Mouse (Mus musculus) liver, embryonic 14.5 days (tissue): ENCODE data around the gene Cuedc2. TPM values are rescaled to one million over a fixed set of nuclear protein-coding genes. Genes with fewer than 3 reads are reported as not detected.

Experiments used
- ATAC-seq: fragments of 200-750 bp; cut with Nextera tagmentation; 2 replicates; pipeline ENCODE4 v1.8.0; 2017; ENCODE audit warnings: moderate number of reproducible peaks, mild to moderate bottlenecking, moderate library complexity; ENCODE audit not compliant: insufficient read depth
- DNase-seq, 3 experiments: peaks; one replicate each; pipeline ENCODE4 v3.0.0-alpha.2; 2012 to 2013; ENCODE audit warnings: low read depth in 3 of 3, low spot score in 3 of 3
- H3K27ac ChIP-seq: fragments of 300-500 bp; sonication (generic); 2 replicates; pipeline ENCODE4 v1.5.1; 2014; ENCODE audit warnings: moderate library complexity, mild to moderate bottlenecking, control low read depth, inconsistent platforms
- H3K27me3 ChIP-seq: fragments of 300-500 bp; sonication (generic); 2 replicates; pipeline ENCODE4 v1.6.1; 2014; ENCODE audit warnings: mild to moderate bottlenecking, low read length, moderate library complexity; ENCODE audit not compliant: control insufficient read depth, insufficient read depth
- H3K36me3 ChIP-seq: fragments of 300-500 bp; sonication (generic); replicated peaks from 2 replicates; pipeline ENCODE4 v1.6.1; 2014; ENCODE audit warnings: low read depth; ENCODE audit not compliant: control insufficient read depth, insufficient read depth
- H3K4me1 ChIP-seq, 2 experiments: fragments of 200-500 bp in 1 of 2; fragments of 300-500 bp in 1 of 2; sonication (generic) in 1 of 2; replicated peaks; 2 replicates each; pipeline ENCODE4 v1.6.1; 2012 to 2014; ENCODE audit warnings: antibody characterized with exemption in 1 of 2, inconsistent platforms in 1 of 2, low read length in 1 of 2; ENCODE audit not compliant: control insufficient read depth in 2 of 2, insufficient read depth in 2 of 2
- H3K4me2 ChIP-seq: fragments of 300-500 bp; sonication (generic); 2 replicates; pipeline ENCODE4 v1.6.1; 2014; ENCODE audit warnings: low read depth, mild to moderate bottlenecking, control low read depth, moderate library complexity
- H3K4me3 ChIP-seq, 2 experiments: fragments of 200-500 bp in 1 of 2; fragments of 300-500 bp in 1 of 2; sonication (generic) in 1 of 2; 2 replicates each; pipeline ENCODE4 v1.5.1; 2012 to 2014; ENCODE audit warnings: low read depth in 2 of 2, low read length in 2 of 2, mild to moderate bottlenecking in 2 of 2, control low read depth in 1 of 2, inconsistent platforms in 1 of 2, moderate library complexity in 1 of 2; ENCODE audit not compliant: insufficient read depth in 1 of 2
- H3K9ac ChIP-seq: fragments of 300-500 bp; sonication (generic); replicated peaks from 2 replicates; pipeline ENCODE4 v1.6.1; 2014; ENCODE audit warnings: mild to moderate bottlenecking, control low read depth, moderate library complexity
- H3K9me3 ChIP-seq: fragments of 300-500 bp; sonication (generic); 2 replicates; pipeline ENCODE4 v1.6.1; 2016; ENCODE audit warnings: low read length, mixed read lengths; ENCODE audit not compliant: control insufficient read depth
- CTCF ChIP-seq: IDR thresholded peaks from 2 replicates; pipeline ENCODE4 v1.5.1; 2016; ENCODE audit warnings: antibody characterized with exemption, low read depth, control low read depth
- EP300 ChIP-seq: IDR thresholded peaks from 2 replicates; pipeline ENCODE4 v1.6.1; 2016; ENCODE audit warnings: antibody characterized with exemption, low read depth
- WGBS: fragments of 180-500 bp; shearing (Covaris S2); extraction: QIAGEN DNeasy Blood & Tissue Kit; methylation state at CpG from one replicate; pipeline ENCODE4 v1.1.7; 2014; ENCODE audit not compliant: insufficient replicate concordance; 5-methylcytosine and 5-hydroxymethylcytosine counted together
- polyA plus RNA-seq, 2 experiments: library from polyadenylated mRNA; depleted of rRNA in 1 of 2; stranded (reverse) in 1 of 2; unstranded in 1 of 2; fragments of >200 nt; fragmentation: Nextera tagmentation in 1 of 2; extraction: Ambion mirVana in 1 of 2; gene quantifications; 2 replicates each; pipeline versions ENCODE4 v1.2.1 to v1.2.3; 2012 to 2014

Gene Cuedc2
- polyA plus RNA-seq, 2 experiments, result 54.9 to 76.6 TPM

GRCm38 (mm10) chr19:46306751-46307289, 31.7 kb downstream of the Cuedc2 start:
- ATAC-seq (no peak), DNase-seq (no peak)
- no peaks in the 10 kb centered on the region for H3K9me3 ChIP-seq
- 88% methylated on average over 9 of the region's 9 CpGs for WGBS
- no peaks in the 10 kb centered on the region for H3K27me3 ChIP-seq
- H3K4me1 ChIP-seq, result peaks cover 7 to 11% of the 10 kb centered on the region in 2 experiments
- no peak overlapping the region for H3K4me3 ChIP-seq
- H3K27ac ChIP-seq, result no peak overlapping the region
- H3K9ac ChIP-seq, result no peak overlapping the region
- H3K4me2 ChIP-seq, result no peak overlapping the region
- TF ChIP-seq CTCF (no peak), EP300 (no peak)
- no peaks in the 10 kb centered on the region for H3K36me3 ChIP-seq

DNA sequence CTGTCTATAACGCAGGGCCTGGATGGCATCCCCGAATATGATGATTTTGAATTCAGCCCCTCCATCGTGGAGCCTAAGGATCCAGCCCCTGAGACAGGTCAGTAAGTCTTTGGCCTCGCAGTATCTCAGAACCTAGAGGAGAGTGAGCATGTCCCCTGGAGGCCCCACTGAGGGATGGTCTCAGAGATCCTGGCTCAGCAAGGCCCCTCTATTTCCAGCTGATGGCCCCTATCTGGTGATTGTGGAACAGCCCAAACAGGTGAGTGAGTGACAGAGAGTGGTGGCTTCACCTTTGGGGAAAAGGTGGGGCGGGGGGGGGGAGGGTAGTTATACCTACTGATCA, 32.3 kb downstream of the Cuedc2 start:
- Histone ChIP-seq H3K9me3 (no peaks in the 10 kb centered on the region), H3K4me1 (peaks cover 7 to 11% of the 10 kb centered on the region in 2 experiments), H3K9ac (peak overlapping the region; percentile 72), H3K36me3 (no peaks in the 10 kb centered on the region), H3K27me3 (no peaks in the 10 kb centered on the region), H3K4me2 (peak overlapping the region; percentile 90), H3K4me3 (peak overlapping the region; percentile 81 to 84), H3K27ac (peak overlapping the region; percentile 18; the same call in 1 of the 2 replicates)
- DNase-seq, result no peak
- ATAC-seq, result no peak
- no peak for TF ChIP-seq CTCF
- TF ChIP-seq EP300, result no peak
- 55% methylated on average over 5 of the region's 5 CpGs for WGBS

GRCm38 (mm10) chr19:46305432-46306267, 32.9 kb downstream of the Cuedc2 start:
- Histone ChIP-seq H3K27me3 (no peaks in the 10 kb centered on the region), H3K4me3 (peak overlapping the region; percentile 81 to 84), H3K36me3 (no peaks in the 10 kb centered on the region), H3K9me3 (no peaks in the 10 kb centered on the region), H3K9ac (peak overlapping the region; percentile 77), H3K27ac (peak overlapping the region; percentile 61), H3K4me2 (peak overlapping the region; percentile 90), H3K4me1 (peaks cover 7 to 11% of the 10 kb centered on the region in 2 experiments)
- DNase-seq (peak; percentile 78 to 84 (median 80)), ATAC-seq (peak; percentile 71)
- TF ChIP-seq CTCF, result 0 out of 2 replicates have a peak, but pooled peaks have one; percentile 6
- no peak for TF ChIP-seq EP300
- under 1% methylated on average over 43 of the region's 43 CpGs for WGBS

- H3K9me3 ChIP-seq, result no peaks in the 10 kb centered on the region
- peak overlapping the region; percentile 81 to 84 for H3K4me3 ChIP-seq
- peak; percentile 45 for ATAC-seq
- peak overlapping the region; percentile 90 for H3K4me2 ChIP-seq
- H3K4me1 ChIP-seq, result peaks cover 7 to 11% of the 10 kb centered on the region in 2 experiments
- peak overlapping the region; percentile 61 for H3K27ac ChIP-seq
- no peaks in the 10 kb centered on the region for H3K36me3 ChIP-seq
- no peaks in the 10 kb centered on the region for H3K27me3 ChIP-seq
- H3K9ac ChIP-seq, result peak overlapping the region; percentile 77
- TF ChIP-seq CTCF (no peak), EP300 (no peak)
- WGBS, result under 1% methylated on average over 34 of the region's 34 CpGs
- DNase-seq, result peak in 1 of 3 experiments; percentile 41
Measured at GRCm38 (mm10) chr19:46304908-46305333, 33.6 kb downstream of the Cuedc2 start.

GRCm38 (mm10) chr19:46304216-46304841, 34.2 kb downstream of the Cuedc2 start, which contains the start of gene Nfkb2:
TSS of gene Nfkb2 (plus strand) at chr19:46304320.
- under 1% methylated on average over 39 of the region's 39 CpGs for WGBS
- TF ChIP-seq EP300 (no peak), CTCF (peak; percentile 95)
- Histone ChIP-seq H3K27me3 (no peaks in the 10 kb centered on the region), H3K36me3 (no peaks in the 10 kb centered on the region), H3K9me3 (no peaks in the 10 kb centered on the region), H3K9ac (peak within 1 kb of the TSS; percentile 77), H3K4me1 (peaks cover 7 to 11% of the 10 kb centered on the region in 2 experiments), H3K27ac (peak within 1 kb of the TSS; percentile 61), H3K4me2 (peak within 1 kb of the TSS; percentile 90), H3K4me3 (peak within 1 kb of the TSS; percentile 81 to 84)
- peak; percentile 83 to 92 (median 85) for DNase-seq
- peak; percentile 88 for ATAC-seq
